Mouse (Mus musculus): ENCODE results near the gene Eml4.

GRCm38 (mm10) chr17:83525596-83525995 is 174.9 kb downstream of the Eml4 start:
- TF ChIP-seq POLR2A (IDR thresholded peaks at IDR 0.05; ENCODE audit: insufficient read length, low read depth): no peak
- no peak for TF ChIP-seq USF1 (IDR thresholded peaks at IDR 0.05; ENCODE audit: low read depth)
- TF ChIP-seq E2F4 (IDR thresholded peaks at IDR 0.05; ENCODE audit: insufficient read depth): no peak
- no peak for TF ChIP-seq SRF (IDR thresholded peaks at IDR 0.05; ENCODE audit: control insufficient read depth, insufficient read length, low read depth)
- TF ChIP-seq MYOG (IDR thresholded peaks at IDR 0.05; ENCODE audit: control insufficient read depth in 1 of 3, insufficient read depth in 1 of 3, insufficient read length in 2 of 3, low read depth in 2 of 3): no peak
